Mouse (Mus musculus) cortical plate, adult 2 months (tissue): ENCODE measurements around the gene Eno3.

ENCODE experiments used
- CTCF ChIP-seq: fragments of 200-500 bp; IDR thresholded peaks from 2 replicates; pipeline ENCODE4 v1.5.1; 2011; ENCODE audit warnings: mild to moderate bottlenecking, control low read depth, low read length; ENCODE audit not compliant: insufficient read depth; ENCODE audit errors: extremely low read depth
- POLR2A ChIP-seq: fragments of 200-500 bp; IDR thresholded peaks from 2 replicates; pipeline ENCODE4 v1.6.1; 2011; ENCODE audit warnings: mild to moderate bottlenecking, low read length, control low read depth; ENCODE audit not compliant: insufficient read depth; ENCODE audit errors: extremely low read depth

DNA sequence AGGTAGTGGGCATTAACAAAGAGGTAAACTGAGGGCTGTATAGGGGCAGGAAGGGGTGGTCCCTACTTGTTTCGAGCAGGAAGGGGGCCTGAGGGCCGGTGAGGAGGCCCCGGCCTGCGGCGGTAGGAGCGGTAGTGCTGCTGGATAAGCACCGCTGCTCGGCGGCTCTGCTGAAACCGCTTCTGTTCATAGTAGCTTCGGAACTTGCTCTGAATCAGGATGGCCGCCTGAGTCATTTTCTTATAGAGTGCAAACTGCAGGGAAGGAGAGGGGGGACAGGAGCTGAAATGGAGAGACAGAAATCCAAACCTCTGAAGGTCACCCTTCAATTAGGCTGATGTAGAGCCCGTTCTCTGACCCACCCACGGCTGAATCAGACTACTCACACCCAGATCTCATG lies 13.5 kb downstream of the Eno3 start:
- TF ChIP-seq CTCF, result no peak
- no peak for TF ChIP-seq POLR2A
